Mouse (Mus musculus) MEL (cell line): ENCODE results near the gene Rfx5. TPM values are rescaled to one million over a fixed set of nuclear protein-coding genes. Genes with fewer than 3 reads are reported as not detected.
"Not testable (repeated sequence)": the region's sequence is repeated elsewhere in the genome, so short reads cannot be mapped to it uniquely, and the experiment has no call there.

Source experiments
- DNase-seq: peaks from one replicate; pipeline ENCODE4 v3.0.0; 2011; ENCODE audit warnings: low read depth, low spot score
- H3K27ac ChIP-seq: 2 replicates; pipeline ENCODE4 v1.5.1; 2012; ENCODE audit warnings: low read depth, mild to moderate bottlenecking, control low read depth, low read length, moderate library complexity; ENCODE audit not compliant: control insufficient read depth
- H3K27me3 ChIP-seq, 2 experiments: fragments of 150-350 bp in 1 of 2; sonication (generic) in 1 of 2; 2 replicates each; pipeline ENCODE4 v1.6.1; 2012; ENCODE audit warnings: low read length in 2 of 2, mild to moderate bottlenecking in 2 of 2, improper control_type of control experiment in 1 of 2, moderate library complexity in 1 of 2; ENCODE audit not compliant: insufficient read depth in 2 of 2, control insufficient read depth in 1 of 2
- H3K36me3 ChIP-seq, 2 experiments: 2 replicates each; pipeline ENCODE4 v1.6.1; 2012 to 2014; ENCODE audit warnings: low read length in 2 of 2, improper control_type of control experiment in 1 of 2, inconsistent platforms in 1 of 2, mild to moderate bottlenecking in 1 of 2; ENCODE audit not compliant: insufficient read depth in 2 of 2, control insufficient read depth in 1 of 2
- H3K4me1 ChIP-seq, 2 experiments: fragments of 150-350 bp in 1 of 2; sonication (generic) in 1 of 2; 2 replicates each; pipeline ENCODE4 v1.6.1; 2012; ENCODE audit warnings: low read length in 2 of 2, improper control_type of control experiment in 1 of 2, mild to moderate bottlenecking in 1 of 2; ENCODE audit not compliant: insufficient read depth in 2 of 2, control insufficient read depth in 1 of 2
- H3K4me3 ChIP-seq, 2 experiments: fragments of 150-350 bp in 1 of 2; sonication (generic) in 1 of 2; 2 replicates each; pipeline ENCODE4 v1.5.1; 2012; ENCODE audit warnings: low read depth in 2 of 2, low read length in 2 of 2, mild to moderate bottlenecking in 2 of 2, moderate library complexity in 2 of 2, control low read depth in 1 of 2, improper control_type of control experiment in 1 of 2; ENCODE audit not compliant: control insufficient read depth in 1 of 2, insufficient read depth in 1 of 2
- H3K79me2 ChIP-seq: 2 replicates; pipeline ENCODE4 v1.6.1; 2012; ENCODE audit warnings: mild to moderate bottlenecking, low read length, moderate library complexity; ENCODE audit not compliant: control insufficient read depth, poor library complexity, insufficient read depth
- H3K9ac ChIP-seq: 2 replicates; pipeline ENCODE4 v1.6.1; 2012; ENCODE audit warnings: low read depth, mild to moderate bottlenecking, control low read depth, low read length, moderate library complexity; ENCODE audit not compliant: control insufficient read depth, poor library complexity, severe bottlenecking
- H3K9me3 ChIP-seq: fragments of 150-350 bp; sonication (generic); replicated peaks from 2 replicates; pipeline ENCODE4 v1.6.1; 2012; ENCODE audit warnings: mild to moderate bottlenecking, low read length, improper control_type of control experiment, moderate library complexity; ENCODE audit not compliant: insufficient read depth
- MAFK ChIP-seq: IDR thresholded peaks from 2 replicates; pipeline ENCODE4 v1.6.1; 2011; ENCODE audit warnings: low read depth, mild to moderate bottlenecking, low read length, improper control_type of control experiment, borderline replicate concordance
- TAL1 ChIP-seq: IDR thresholded peaks from 2 replicates; pipeline ENCODE4 v1.6.1; 2012; ENCODE audit warnings: mild to moderate bottlenecking, inconsistent platforms, low read length, moderate library complexity, mixed read lengths
- TCF12 ChIP-seq: IDR thresholded peaks from 2 replicates; pipeline ENCODE4 v1.6.1; 2014; ENCODE audit warnings: low read depth, mild to moderate bottlenecking, inconsistent platforms, low read length, improper control_type of control experiment, moderate library complexity
- ZMIZ1 ChIP-seq: IDR thresholded peaks from 2 replicates; pipeline ENCODE4 v1.6.1; 2012; ENCODE audit warnings: low read depth, mild to moderate bottlenecking, inconsistent platforms, low read length, improper control_type of control experiment, moderate library complexity
- ZNF384 ChIP-seq: IDR thresholded peaks from 2 replicates; pipeline ENCODE4 v1.6.1; 2012; ENCODE audit warnings: low read depth, mild to moderate bottlenecking, inconsistent platforms, low read length, improper control_type of control experiment
- polyA plus RNA-seq, 2 experiments: library from polyadenylated mRNA; stranded (reverse) in 1 of 2; unstranded in 1 of 2; fragments of >175 nt in 1 of 2; fragments of >200 nt in 1 of 2; gene quantifications; 2 replicates each; pipeline versions ENCODE4 v1.2.1 to v1.2.4; 2012; ENCODE audit warnings: low replicate concordance in 2 of 2, low read depth in 1 of 2; ENCODE audit not compliant: insufficient read length in 2 of 2, insufficient read depth in 1 of 2, missing spikeins in 1 of 2
- total RNA-seq: library from RNA; depleted of rRNA; stranded (reverse); fragments of 300-350 nt; gene quantifications from 2 replicates; pipeline ENCODE4 v1.2.3, GENCODE M21; 2012

Gene Rfx5
- total and polyA plus RNA-seq, 3 experiments: 10.0 to 19.4 TPM; not detected in 1

DNA sequence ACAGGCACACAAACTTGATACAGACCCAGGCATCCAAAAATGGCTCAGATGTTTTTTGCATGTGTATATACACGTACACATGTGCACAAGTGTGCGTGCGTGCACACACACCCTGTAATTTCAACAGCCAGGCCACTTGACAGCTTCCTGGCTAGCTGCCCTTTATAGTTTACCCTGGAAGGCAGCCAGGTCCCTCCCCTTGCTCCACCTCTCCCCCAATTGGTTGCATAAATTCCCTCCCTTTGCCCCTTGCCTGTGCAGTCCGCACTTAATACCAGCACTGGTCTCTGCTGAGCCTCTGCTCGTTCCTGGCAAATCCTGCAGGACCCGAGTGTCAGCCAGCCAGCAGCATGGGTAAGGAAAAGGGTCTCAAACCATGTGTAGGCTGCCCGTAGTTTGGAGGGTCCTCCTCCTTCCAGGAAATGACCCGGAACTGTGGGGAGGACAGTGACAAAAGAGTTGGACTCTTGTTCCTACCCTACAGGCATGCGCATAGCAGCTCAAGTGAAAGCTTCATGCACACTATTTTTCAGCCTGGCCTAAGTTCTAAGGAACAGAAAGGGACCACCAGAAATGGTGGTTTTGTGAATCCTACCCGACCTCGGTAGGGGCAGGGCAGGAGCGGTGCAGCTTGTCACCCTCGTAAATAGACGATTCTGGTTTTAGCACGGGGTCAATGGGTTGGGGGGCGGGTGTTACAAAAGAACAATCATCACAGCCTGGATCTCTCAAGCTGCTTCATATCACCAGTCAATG is 20.9 kb upstream of the Rfx5 start, which contains the start of gene Selenbp1 (continued):
- TF ChIP-seq ZMIZ1: peak; percentile 99
- no peak; the same call in none of the 2 replicates for TF ChIP-seq TCF12
- no peak for TF ChIP-seq MAFK

DNA sequence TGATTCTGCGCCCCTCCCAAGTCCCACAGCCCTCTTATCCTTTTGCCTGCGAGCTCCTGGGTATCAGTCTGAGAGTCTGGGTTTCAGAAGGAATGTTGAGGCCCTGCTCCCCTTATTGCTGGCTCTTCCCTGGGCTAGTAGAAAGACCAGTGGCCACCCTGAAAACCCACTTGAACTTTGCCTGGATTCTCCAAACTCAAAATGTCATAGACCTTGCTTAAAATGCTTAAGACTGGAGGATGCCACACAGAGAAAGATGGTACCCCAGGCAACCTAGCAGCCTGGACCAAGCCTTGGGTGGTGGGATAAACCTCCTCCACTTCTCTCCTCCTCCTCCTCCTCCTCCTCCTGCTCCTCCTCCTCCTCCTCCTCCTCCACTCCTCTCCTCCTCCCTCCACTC is 20.3 kb upstream of the Rfx5 start:
- H3K9me3 ChIP-seq, H3K27me3 ChIP-seq, H3K79me2 ChIP-seq, DNase-seq: not testable (repeated sequence)
- Histone ChIP-seq H3K9ac (peak overlapping the region; percentile 46), H3K36me3 (peaks cover 2 to 12% of the 10 kb centered on the region in 2 experiments; a peak in 3 of 4 replicates), H3K27ac (peak overlapping the region; percentile 76), H3K4me3 (peak overlapping the region; percentile 57 to 65), H3K4me1 (peaks cover 12 to 34% of the 10 kb centered on the region in 2 experiments)

DNA sequence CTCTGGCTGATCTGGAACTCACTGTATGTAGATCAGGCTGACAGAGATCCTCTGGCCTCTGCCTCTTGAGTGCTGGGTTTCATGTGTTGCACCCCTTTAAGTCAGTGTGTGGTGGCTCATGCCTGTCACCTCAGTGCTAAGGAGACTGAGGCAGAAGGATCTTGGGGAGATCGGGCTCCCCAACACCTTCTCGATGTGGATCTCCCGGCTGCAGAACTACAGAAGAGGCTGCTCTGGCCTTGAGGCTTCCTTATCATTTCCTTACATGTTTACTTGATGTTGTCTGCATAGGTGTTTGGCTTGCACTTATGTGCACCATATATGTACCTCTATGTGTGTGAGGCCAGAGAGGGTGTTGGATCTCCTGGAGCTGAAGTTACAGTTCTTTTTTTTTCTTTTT is 19.3 kb upstream of the Rfx5 start:
- Histone ChIP-seq H3K4me1 (peaks cover 12 to 34% of the 10 kb centered on the region in 2 experiments), H3K4me3 (peak overlapping the region in 1 of 2 experiments; percentile 21; a peak in 1 of 4 replicates), H3K36me3 (peaks cover 2 to 12% of the 10 kb centered on the region in 2 experiments; a peak in 3 of 4 replicates)
- H3K9me3 ChIP-seq, H3K9ac ChIP-seq, H3K27ac ChIP-seq, DNase-seq, H3K79me2 ChIP-seq, H3K27me3 ChIP-seq: not testable (repeated sequence)
- TF ChIP-seq TCF12 (0 out of 2 replicates have a peak, but pooled peaks have one; percentile 12), ZNF384 (peak; percentile 43; the same call in 1 of the 2 replicates), TAL1 (peak; percentile 41)

DNA sequence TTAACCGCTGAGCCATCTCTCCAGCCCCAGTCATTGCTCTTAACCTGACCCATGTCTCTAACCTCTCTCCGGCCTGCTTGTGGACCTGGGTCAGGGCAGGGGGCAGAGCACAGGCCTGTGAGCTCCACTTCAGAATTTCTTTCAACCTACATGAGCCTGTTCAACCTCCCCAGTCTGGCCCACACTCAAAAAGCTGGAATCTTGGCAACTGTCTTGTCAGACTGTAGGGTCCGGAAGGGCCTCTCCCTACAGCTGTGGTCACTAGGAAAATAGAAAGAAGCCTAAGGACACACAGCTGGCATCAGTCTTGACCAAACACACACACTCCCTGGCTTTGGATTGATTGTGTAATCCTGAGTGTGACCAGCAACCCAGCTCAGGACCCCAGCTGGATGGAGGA is 18.5 kb upstream of the Rfx5 start:
- H3K4me1 ChIP-seq: peaks cover 12 to 34% of the 10 kb centered on the region in 2 experiments
- peaks cover 2 to 12% of the 10 kb centered on the region in 2 experiments; a peak in 3 of 4 replicates for H3K36me3 ChIP-seq
- not testable (repeated sequence) for H3K79me2 ChIP-seq, H3K4me3 ChIP-seq, DNase-seq, H3K9ac ChIP-seq, H3K27ac ChIP-seq, H3K9me3 ChIP-seq, H3K27me3 ChIP-seq
